Mouse (Mus musculus) heart, embryonic 14.5 days (tissue): Measurements from ENCODE around the gene Psma7. TPM values are rescaled to one million over a fixed set of nuclear protein-coding genes. Genes with fewer than 3 reads are reported as not detected.

Source experiments
- ATAC-seq: fragments of 200-750 bp; cut with Nextera tagmentation; 2 replicates; pipeline ENCODE4 v1.8.0; 2017; ENCODE audit warnings: low read depth, moderate TSS enrichment; ENCODE audit not compliant: insufficient number of reproducible peaks, insufficient read depth, low FRiP score
- H3K27ac ChIP-seq, 2 experiments: fragments of 200-500 bp in 1 of 2; fragments of 300-500 bp in 1 of 2; sonication (generic) in 1 of 2; replicated peaks in 1 of 2; 2 replicates each; pipeline ENCODE4 v1.5.1; 2012 to 2014; ENCODE audit warnings: low read depth in 2 of 2, low read length in 2 of 2, control low read depth in 1 of 2, mild to moderate bottlenecking in 1 of 2, mixed read lengths in 1 of 2; ENCODE audit not compliant: control insufficient read depth in 1 of 2, insufficient read depth in 1 of 2
- H3K27me3 ChIP-seq: fragments of 300-500 bp; sonication (generic); 2 replicates; pipeline ENCODE4 v1.6.1; 2014; ENCODE audit warnings: mild to moderate bottlenecking, low read length, control low read depth; ENCODE audit not compliant: control insufficient read depth, insufficient read depth
- H3K36me3 ChIP-seq: fragments of 300-500 bp; sonication (generic); 2 replicates; pipeline ENCODE4 v1.6.1; 2014; ENCODE audit warnings: mild to moderate bottlenecking, control low read depth, low read length, mixed read lengths; ENCODE audit not compliant: control insufficient read depth, insufficient read depth
- H3K4me1 ChIP-seq, 2 experiments: fragments of 200-500 bp in 1 of 2; fragments of 300-500 bp in 1 of 2; sonication (generic) in 1 of 2; 2 replicates each; pipeline ENCODE4 v1.6.1; 2012 to 2014; ENCODE audit warnings: low read length in 2 of 2, control low read depth in 1 of 2, mixed read lengths in 1 of 2; ENCODE audit not compliant: control insufficient read depth in 2 of 2, insufficient read depth in 2 of 2
- H3K4me2 ChIP-seq: fragments of 300-500 bp; sonication (generic); 2 replicates; pipeline ENCODE4 v1.6.1; 2014; ENCODE audit warnings: mild to moderate bottlenecking, low read length
- H3K4me3 ChIP-seq, 2 experiments: fragments of 200-500 bp in 1 of 2; fragments of 300-500 bp in 1 of 2; sonication (generic) in 1 of 2; 2 replicates each; pipeline ENCODE4 v1.5.1; 2012 to 2014; ENCODE audit warnings: low read length in 2 of 2, mild to moderate bottlenecking in 2 of 2, control low read depth in 1 of 2, low read depth in 1 of 2, moderate library complexity in 1 of 2; ENCODE audit not compliant: control insufficient read depth in 1 of 2, insufficient read depth in 1 of 2
- H3K9ac ChIP-seq: fragments of 300-500 bp; sonication (generic); 2 replicates; pipeline ENCODE4 v1.6.1; 2014; ENCODE audit warnings: mild to moderate bottlenecking, low read length
- H3K9me3 ChIP-seq: fragments of 300-500 bp; sonication (generic); 2 replicates; pipeline ENCODE4 v1.6.1; 2016; ENCODE audit warnings: low read length, control low read depth; ENCODE audit not compliant: control insufficient read depth
- WGBS: fragments of 180-500 bp; shearing (Covaris S2); extraction: QIAGEN DNeasy Blood & Tissue Kit; methylation state at CpG from one replicate; pipeline ENCODE4 v1.1.7; 2014; 5-methylcytosine and 5-hydroxymethylcytosine counted together
- polyA plus RNA-seq: library from polyadenylated mRNA; unstranded; fragments of >200 nt; fragmentation: Nextera tagmentation; extraction: Ambion mirVana; gene quantifications from 2 replicates; pipeline ENCODE4 v1.2.1, GENCODE M21; 2014

Gene Psma7
- polyA plus RNA-seq, 1 experiment from 2014 or later: 410 TPM

GRCm38 (mm10) chr2:180053001-180053400 is 10.8 kb upstream of the Psma7 start:
- Histone ChIP-seq H3K36me3 (peaks cover 50% of the 10 kb centered on the region), H3K9ac (no peak overlapping the region), H3K9me3 (no peaks in the 10 kb centered on the region), H3K27me3 (no peaks in the 10 kb centered on the region), H3K4me2 (no peak overlapping the region), H3K27ac (no peak overlapping the region), H3K4me3 (no peak overlapping the region), H3K4me1 (no peaks in the 10 kb centered on the region)
- 95% methylated on average over 9 of the region's 9 CpGs for WGBS
- ATAC-seq: no peak

GRCm38 (mm10) chr2:180051986-180052733 is 9.9 kb upstream of the Psma7 start:
- H3K4me1 ChIP-seq: no peaks in the 10 kb centered on the region
- peaks cover 41% of the 10 kb centered on the region for H3K36me3 ChIP-seq
- H3K4me3 ChIP-seq: no peak overlapping the region
- no peak overlapping the region for H3K27ac ChIP-seq
- no peaks in the 10 kb centered on the region for H3K9me3 ChIP-seq
- ATAC-seq: 0 out of 2 replicates have a peak, but pooled peaks have one; percentile 6
- no peak overlapping the region for H3K4me2 ChIP-seq
- WGBS: 88% methylated on average over 14 of the region's 14 CpGs
- H3K27me3 ChIP-seq: no peaks in the 10 kb centered on the region
- H3K9ac ChIP-seq: no peak overlapping the region

- Histone ChIP-seq H3K27me3 (no peaks in the 10 kb centered on the region), H3K9ac (no peak overlapping the region), H3K36me3 (peaks cover 29% of the 10 kb centered on the region), H3K27ac (no peak overlapping the region), H3K4me2 (no peak overlapping the region), H3K4me3 (no peak overlapping the region), H3K4me1 (no peaks in the 10 kb centered on the region), H3K9me3 (no peaks in the 10 kb centered on the region)
- ATAC-seq: no peak
- 26% methylated on average over 5 of the region's 5 CpGs for WGBS
Observed at GRCm38 (mm10) chr2:180050986-180051385, 8.8 kb upstream of the Psma7 start.

GRCm38 (mm10) chr2:180047980-180048635 is 5.9 kb upstream of the Psma7 start:
- 92% methylated on average over 18 of the region's 18 CpGs for WGBS
- Histone ChIP-seq H3K9ac (no peak overlapping the region), H3K4me2 (no peak overlapping the region), H3K27me3 (no peaks in the 10 kb centered on the region), H3K9me3 (no peaks in the 10 kb centered on the region), H3K4me3 (no peak overlapping the region), H3K27ac (no peak overlapping the region), H3K36me3 (peaks cover 3% of the 10 kb centered on the region; the same call in 1 of the 2 replicates), H3K4me1 (peaks cover 0 to 11% of the 10 kb centered on the region in 2 experiments; a peak in 2 of 4 replicates)
- ATAC-seq: no peak

GRCm38 (mm10) chr2:180047580-180047979 is 5.3 kb upstream of the Psma7 start:
- no peak overlapping the region for H3K4me3 ChIP-seq
- 91% methylated on average over 3 of the region's 3 CpGs for WGBS
- no peak overlapping the region for H3K27ac ChIP-seq
- no peaks in the 10 kb centered on the region for H3K27me3 ChIP-seq
- no peaks in the 10 kb centered on the region for H3K36me3 ChIP-seq
- ATAC-seq: no peak
- no peak overlapping the region for H3K4me2 ChIP-seq
- peaks cover 0 to 12% of the 10 kb centered on the region in 2 experiments; a peak in 2 of 4 replicates for H3K4me1 ChIP-seq
- no peak overlapping the region for H3K9ac ChIP-seq
- H3K9me3 ChIP-seq: no peaks in the 10 kb centered on the region

GRCm38 (mm10) chr2:180045283-180045682 is 3.0 kb upstream of the Psma7 start:
- 48% methylated on average over 4 of the region's 4 CpGs for WGBS
- Histone ChIP-seq H3K27me3 (no peaks in the 10 kb centered on the region), H3K36me3 (0 out of 2 replicates have a peak, but pooled peaks cover under 1% of the 10 kb centered on the region), H3K27ac (no peak overlapping the region), H3K9me3 (no peaks in the 10 kb centered on the region), H3K4me2 (no peak overlapping the region), H3K9ac (no peak overlapping the region), H3K4me3 (no peak overlapping the region), H3K4me1 (peaks cover 3 to 23% of the 10 kb centered on the region in 2 experiments)
- no peak for ATAC-seq

- Histone ChIP-seq H3K9ac (peak overlapping the region; percentile 94), H3K9me3 (no peaks in the 10 kb centered on the region), H3K4me2 (peak overlapping the region; percentile 98), H3K4me1 (peaks cover 3 to 26% of the 10 kb centered on the region in 2 experiments), H3K27ac (peak overlapping the region; percentile 55 to 90), H3K4me3 (peak overlapping the region; percentile 85 to 99), H3K27me3 (no peaks in the 10 kb centered on the region), H3K36me3 (peaks cover 16% of the 10 kb centered on the region)
- WGBS: 1% methylated on average over 63 of the region's 66 CpGs
- ATAC-seq: peak; percentile 24; the same call in 1 of the 2 replicates
Observed at GRCm38 (mm10) chr2:180042858-180043515, 754 bp upstream of the Psma7 start.
